Mouse (Mus musculus): ENCODE measurements around the gene Opa3. TPM values are rescaled to one million over a fixed set of nuclear protein-coding genes. Genes with fewer than 3 reads are reported as not detected.
"Not testable (repeated sequence)": the region's sequence is repeated elsewhere in the genome, so short reads cannot be mapped to it uniquely, and the experiment has no call there.

The Opa3 gene
- polyA plus RNA-seq, 1 experiment = 18.1 TPM

DNA sequence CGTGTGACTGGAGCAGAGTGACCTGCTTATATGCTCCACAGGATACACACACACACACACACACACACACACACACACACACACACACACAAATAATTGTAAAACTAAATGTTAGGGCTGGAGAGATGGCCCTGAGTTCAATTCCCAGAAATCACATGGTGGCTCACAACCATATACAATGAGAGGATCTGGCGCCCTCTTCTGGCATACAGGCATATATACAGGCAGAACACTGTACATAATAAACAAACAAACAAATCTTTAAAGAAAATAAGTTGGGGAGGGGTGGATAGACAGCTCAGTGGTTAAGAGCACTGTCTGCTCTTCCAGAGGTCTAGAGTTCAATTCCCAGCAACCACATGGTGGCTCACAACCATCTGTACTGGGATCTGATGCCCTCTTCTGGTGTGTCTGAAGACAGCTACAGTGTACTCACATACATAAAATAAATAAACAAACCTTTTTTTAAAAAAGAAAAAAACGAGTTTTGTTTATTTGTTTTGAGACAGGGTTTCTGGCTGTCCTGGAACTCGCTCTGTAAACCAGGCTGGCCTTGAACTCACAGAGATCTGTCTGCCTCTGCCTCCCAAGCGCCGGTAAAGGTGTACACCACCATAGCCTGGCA is 53.7 kb downstream of the Opa3 start:
- not testable (repeated sequence) for DNase-seq (ENCODE audit: low spot score)

DNA sequence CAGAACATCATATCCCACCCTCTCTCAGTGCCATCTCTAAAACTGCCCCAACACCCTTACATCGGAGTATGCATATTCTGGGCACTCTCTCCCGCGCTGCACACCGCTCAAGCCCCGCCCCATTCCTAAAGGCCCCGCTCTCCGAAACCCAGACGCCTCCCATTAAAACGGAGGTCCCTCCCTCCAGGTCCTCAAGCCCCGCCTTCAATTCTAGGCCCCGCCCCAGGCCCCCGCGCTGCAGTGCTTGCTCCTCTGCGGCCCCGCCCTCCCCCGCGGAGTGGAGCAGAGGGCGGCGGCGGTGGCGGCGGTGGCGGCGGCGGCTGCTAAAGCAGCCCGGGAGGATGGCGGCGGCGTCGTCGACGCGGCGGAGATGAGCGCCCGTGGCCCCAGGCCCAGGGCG is 54.3 kb downstream of the Opa3 start, which contains the start of gene Rtn2:
Gene Rtn2 (plus strand): TSS at position 240 of the 400 bp plus-strand sequence.
- no peak for DNase-seq (ENCODE audit: low spot score)

DNA sequence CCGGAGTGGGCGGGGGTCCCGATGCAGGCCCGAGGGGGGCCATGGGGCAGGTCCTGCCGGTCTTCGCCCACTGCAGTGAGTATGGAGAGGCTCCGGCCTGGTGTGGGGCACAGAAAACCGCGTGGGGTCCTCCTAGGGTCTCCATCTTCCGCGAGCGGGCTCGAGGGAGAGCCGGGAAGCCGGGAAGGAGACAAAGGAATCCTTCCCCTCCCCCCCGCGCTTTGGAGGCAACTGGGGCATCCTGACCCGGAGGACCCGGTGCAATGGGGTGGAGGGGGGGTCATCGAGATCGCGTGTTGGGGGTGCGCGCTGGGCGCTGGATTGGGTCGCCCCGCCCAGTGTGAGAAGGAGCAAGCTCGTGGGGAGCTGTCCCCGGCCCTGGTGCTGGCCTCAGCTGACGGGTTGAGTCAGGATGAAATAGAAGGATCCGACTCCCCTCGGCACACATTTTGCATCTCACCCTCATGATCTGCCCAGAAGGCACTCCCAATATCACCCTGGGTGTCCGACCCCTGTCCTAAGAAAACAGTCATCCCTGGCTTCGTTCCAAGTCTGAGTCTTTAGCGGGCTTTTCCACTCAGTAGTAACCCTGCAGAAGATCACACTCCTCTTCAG is 54.8 kb downstream of the Opa3 start:
- no peak for DNase-seq (ENCODE audit: low spot score)

DNA sequence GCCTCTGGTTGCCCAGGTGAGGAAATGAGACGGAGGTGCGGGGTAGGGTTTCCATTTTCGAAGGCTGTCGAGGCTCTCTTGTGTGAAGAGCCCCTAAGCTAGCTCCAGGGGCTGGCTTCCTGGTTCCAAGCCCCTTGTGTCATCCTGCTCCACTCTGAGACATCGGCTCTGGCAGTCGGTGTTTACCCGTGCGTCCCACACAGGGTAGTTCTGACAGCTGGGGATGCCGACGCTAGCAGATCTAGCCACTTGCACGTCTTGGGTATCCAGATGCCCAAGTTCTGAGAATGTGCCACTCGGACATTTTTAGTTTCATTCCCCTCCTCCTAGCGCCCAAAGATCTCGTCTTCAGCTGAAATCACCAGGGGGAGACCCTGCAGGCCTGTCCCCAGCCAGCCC is 55.3 kb downstream of the Opa3 start:
- DNase-seq (ENCODE audit: low spot score) = no peak

DNA sequence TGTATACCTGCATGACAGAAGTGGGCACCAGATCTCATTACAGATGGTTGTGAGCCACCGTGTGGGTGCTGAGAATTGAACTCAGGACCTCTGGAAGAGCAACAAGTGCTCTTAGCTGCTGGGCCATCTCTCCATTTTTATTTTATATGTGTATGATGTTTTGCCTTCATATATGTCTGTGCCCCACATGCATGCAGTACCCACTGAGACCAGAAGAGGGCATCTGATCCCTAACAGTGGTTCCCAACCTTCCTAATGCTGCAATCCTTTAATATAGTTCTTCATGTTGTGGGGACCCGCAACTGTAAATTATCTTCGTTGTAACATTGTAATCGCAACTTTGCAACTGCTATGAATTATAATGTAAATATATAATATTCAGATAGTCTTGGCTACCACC is 56.6 kb downstream of the Opa3 start:
- DNase-seq (ENCODE audit: low spot score) = no peak

DNA sequence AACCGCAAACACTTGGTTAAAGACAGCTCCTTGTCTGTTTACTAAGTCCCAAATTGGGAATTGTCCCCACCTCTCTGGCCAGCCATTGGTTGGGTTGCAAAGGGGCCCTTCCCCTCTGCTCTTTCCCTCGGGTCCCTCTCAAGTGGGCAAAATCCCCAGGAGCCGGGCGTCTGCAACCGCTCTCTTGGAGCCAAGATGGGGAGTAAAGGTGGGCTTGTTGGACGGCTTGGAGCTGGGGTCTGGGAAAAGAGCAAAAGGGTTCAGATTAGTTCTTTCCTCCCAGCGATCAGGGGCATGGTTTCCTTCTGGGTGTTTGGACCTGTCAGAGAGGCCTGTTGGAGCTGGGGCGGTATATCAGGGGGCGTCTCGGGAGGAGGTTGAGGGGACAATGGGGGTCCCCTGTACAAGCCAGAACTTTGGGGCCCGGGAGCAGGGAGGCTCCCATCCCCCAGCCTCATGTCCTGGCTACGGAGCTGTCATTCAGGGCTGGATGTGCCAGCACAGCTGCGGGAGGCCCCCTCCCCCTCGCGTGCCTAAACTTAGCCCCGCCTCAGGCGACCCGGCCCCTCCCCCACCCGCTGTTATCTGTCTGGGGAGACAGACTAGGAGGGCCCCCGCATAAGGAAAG is 62.9 kb downstream of the Opa3 start:
- DNase-seq (ENCODE audit: low spot score) = no peak

DNA sequence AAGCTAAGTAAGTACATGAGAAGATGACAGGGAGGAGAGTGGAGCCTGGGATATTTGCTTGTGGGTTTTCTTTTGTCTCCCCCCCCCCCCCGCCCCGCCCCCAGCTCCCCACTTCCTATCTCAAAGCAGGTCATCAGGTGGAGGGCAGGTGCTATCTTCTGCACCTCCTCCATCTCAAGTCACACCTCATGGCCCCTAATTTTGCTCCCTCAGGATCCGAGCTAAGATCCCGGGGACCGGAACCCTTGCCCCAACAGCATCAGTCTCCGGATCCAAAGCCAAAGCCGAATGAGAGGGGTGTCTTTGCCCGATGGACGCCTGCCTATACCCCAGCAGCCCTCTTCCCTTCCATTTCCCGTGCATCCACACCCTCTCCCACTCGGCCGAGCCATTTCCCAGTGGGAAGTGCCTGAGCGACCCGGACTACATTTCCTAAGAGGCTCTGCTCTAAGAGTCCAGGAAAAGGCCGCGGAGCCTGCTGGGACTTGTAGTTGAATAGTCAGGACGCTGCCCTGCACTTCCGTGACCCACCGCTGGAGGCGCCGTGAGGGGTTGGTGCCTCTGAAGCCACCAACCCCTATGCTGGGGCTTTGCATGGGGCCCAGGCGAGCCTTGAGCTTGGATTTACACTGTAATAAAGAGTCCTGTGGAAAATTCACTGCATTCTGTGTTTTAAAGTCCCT is 67.5 kb downstream of the Opa3 start:
- peak; percentile 90 for DNase-seq (ENCODE audit: low spot score)

DNA sequence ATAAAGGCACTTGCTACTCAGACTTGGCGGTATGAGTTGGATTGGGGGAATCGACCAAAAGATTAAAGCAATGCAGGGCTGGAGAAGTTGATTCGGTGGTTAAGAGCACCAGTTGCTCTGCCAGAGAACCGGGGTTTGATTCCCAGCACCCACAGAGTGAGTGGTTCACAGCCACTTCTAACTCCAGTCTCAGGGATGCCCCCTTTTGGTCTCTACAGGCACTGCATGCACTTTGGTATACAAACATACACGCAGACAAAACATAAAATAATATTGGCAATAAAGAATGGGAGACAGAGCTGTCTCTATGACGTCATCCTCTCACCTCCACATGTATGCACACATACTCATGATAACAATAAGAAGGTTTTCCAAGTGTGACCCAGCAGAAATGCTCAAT is 68.9 kb downstream of the Opa3 start:
- no peak for DNase-seq (ENCODE audit: low spot score)

DNA sequence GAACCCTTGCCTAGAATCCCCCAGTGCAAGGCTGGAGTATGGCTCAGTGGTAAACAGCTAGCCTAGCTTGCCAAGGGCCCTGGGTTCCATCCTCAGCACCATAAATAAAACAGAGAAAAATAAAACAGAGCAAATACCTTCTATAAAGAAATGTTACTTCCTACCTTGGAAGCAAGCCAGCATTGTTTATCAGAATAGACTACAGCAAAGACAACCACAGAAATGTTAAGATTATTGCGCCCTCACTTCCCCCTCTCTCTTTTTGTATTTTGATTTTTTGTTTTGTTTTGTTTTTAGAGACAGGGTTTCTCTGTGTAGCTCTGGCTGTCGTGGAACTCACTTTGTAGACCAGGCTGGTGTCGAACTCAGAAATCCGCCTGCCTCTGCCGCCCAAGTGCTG is 69.7 kb downstream of the Opa3 start:
- no peak for DNase-seq (ENCODE audit: low spot score)

DNA sequence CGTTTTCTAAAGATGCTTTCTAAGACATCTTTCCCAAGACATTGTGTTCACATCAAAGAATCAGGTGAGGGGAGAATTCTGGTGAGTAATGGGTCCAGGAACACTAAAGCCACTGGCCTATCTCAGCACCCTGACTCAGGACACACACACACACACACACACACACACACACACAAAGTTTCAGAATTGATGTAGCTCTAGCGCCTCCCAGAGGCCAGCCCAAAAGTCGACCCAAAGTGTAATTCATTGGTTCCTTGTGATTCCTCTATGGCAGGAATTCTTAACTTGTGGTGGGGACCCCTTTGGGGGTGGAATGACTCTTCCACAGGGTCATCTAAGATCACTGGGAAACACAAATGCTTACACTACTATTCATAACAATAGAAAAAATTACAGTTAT is 71.1 kb downstream of the Opa3 start:
- no peak for DNase-seq (ENCODE audit: low spot score)

DNA sequence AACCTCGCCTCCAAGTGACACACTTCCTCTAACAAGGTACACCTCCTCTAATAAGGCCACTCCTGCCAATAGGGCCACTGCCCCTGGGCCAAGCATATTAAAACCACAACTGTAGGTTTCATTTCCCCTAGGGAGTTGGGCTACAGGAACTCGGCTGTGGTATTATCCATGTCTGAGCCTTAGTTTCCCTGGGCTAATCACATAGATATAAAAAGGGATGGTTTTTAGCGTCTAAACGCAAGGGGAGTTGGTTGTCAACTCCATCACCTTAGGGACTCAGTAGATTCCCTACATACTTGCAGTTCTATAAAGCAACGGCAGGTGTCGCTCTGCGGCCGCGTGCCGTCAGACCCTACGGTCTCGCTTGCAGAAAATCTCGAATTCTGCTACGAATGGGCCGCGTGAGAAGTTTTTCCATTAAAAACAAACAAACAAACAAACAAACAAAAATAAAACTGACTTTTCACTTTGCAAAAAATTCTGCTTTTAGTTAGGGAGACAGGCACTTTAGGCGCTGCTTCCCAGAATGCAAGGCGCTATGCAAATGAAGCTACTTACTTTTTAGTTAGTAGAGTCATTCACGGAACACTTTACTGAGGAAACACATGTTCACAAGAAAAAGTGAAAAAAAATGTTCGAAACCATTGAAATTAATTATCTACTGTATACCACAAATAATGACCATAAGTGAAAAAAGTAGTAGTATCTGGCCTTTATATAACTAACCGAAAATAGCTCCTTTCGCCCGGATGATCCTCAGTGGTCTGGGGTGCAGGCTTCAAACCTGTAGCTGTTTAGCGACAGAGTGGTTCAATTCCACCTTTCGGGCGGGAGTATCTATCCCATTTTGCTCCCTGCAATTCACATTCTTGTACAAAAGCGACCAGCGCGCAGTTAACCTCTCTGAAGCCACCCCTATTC is 72.6 kb downstream of the Opa3 start:
- no peak for DNase-seq (ENCODE audit: low spot score)

DNA sequence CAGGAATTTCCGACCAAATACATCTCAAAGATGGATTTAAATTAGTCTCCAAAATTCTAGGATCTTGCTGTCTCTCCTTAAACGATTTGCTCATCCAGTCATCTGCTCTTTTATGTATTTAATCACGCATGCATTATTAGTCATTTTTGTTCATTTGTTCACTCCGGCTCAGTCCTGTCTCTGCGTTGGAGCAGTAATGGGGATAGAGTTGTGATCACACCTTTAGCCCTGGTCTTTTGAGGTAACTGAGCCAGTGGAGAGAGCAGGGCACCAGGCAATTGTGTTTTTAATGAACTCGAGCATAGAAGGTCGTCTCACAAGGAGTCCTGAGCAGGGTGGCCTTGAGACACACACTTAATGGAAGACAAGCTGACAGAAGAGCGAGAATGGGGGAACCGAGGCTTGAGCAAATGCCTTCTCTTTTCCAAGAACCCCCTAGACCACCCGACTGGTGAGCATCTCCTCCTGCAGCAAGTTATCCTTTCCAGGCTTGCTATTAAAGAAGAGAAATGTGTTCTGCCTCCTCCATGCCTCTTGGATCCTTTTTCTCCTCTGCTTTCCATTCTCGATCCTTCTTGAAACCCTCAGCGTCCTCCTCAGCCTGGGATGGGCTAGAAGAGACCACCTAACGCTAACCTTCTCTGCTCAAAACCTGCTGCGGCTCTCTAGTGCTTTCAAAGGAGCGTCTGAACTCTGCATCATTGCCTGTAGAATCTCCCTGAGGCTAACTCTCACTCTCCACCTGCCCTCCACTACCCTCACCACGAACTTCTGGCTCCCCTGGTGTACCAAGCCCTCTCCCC is 73.5 kb downstream of the Opa3 start:
- no peak for DNase-seq (ENCODE audit: low spot score)

DNA sequence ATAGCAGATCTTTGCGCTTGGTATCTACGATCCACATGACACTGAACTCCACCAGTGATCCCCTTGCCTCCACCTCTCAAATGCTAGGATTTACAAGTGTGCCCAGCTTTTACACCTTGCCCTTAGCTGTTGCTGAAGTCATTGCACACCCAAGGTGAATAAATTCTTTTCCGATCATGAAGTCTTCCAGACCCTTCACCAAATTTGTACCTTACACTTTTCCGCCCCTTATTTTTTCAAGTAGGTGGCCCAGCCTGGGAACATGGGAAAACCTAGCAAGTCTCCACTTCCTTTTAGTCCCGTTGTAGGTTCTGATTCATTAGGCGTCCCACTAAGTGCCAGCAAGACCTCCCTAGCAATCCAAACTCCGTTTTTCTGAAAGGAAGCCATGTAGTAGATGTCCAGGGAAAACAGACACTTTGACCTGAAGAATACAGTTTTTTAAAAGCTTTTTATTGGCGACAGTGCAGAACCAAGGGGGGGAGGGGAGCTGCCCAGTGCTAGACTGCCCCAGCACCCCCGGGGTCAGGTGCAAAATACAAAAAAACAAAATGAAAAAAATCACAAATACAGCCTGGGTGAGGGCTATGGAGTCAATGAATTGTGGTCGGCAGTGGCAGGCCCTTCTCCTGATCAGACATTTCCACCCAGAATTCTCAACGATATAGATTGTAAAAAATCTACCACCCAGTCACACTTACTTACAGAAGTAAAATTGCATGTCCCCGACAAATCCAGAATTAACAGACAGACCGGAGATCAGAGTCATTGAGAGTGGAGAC is 74.3 kb downstream of the Opa3 start:
- DNase-seq (ENCODE audit: low spot score) = no peak

DNA sequence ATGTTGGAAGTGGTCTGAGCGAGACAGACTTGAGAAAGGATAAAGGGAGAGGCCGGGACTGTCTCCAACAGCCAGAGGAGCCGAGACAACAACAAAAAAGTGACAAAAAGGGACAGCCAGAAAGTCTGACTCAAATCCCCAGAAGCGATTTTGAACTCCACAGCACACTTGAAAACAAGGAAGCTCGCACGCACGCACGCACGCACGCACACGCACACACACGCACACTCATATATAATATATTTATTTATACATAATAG is 74.8 kb downstream of the Opa3 start:
- no peak for DNase-seq (ENCODE audit: low spot score)

DNA sequence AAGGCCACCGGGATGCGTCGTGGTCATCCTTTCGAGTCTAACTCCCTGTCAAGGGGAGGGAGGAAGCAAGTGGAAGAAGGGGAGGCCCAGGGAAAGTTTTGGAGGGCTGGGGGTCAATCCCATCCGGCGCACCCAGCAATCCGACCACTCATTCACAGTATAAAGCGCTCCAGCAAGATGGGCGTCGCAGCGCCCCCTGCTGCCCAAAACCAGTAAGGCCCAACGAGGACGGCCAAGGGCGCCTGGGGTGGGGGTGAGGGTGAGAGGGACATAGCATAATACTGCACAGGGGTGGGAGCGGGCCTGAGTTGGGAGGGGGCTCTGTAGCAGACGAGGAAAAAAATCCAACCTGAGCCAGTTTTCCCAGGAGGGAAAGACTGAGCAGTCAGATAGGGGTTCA is 75.6 kb downstream of the Opa3 start:
- no peak for DNase-seq (ENCODE audit: low spot score)

DNA sequence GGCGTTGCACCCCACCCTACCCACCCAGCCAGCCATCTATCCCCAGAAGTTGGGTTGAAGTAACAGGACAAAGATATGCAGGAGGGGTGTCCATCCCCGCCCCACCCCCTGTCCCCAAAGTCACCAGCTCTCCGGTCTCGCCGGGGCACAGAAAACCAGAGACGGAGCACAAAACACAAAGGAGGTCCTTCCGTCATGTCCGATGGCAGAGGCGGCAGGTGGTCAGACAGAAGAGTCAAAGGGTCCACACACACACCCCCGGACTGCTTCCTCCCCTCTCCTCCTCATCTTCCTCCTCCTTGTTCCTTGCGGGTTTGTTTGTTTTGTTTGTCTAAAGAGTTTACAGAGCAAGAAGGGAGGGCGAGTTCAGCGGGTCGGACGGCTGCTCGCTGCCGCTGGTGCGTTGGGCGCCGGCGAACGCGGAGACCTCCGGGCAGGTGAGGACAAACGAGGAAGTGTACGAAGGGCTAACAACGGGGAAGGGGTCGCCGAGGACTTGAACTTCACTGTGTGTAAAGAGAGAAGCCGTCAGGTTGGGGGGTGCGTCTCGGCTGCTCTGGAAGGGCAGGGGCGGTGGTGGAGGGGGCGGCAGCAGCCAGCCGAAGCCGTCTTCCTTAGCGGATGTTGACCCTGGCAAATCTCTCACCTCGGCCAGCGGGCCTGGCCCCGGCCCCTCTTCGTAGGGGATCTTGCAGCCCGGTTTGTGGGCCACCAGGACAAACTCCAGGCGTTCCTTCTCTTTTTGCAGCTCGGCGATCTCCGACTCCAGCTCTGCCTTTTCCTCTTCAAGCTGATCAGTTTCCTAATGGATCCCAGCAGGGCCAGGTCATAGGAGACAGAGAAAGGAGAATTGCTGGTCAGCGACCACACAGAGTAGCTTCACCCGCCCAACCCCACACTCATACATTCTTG is 76.6 kb downstream of the Opa3 start:
- no peak for DNase-seq (ENCODE audit: low spot score)

DNA sequence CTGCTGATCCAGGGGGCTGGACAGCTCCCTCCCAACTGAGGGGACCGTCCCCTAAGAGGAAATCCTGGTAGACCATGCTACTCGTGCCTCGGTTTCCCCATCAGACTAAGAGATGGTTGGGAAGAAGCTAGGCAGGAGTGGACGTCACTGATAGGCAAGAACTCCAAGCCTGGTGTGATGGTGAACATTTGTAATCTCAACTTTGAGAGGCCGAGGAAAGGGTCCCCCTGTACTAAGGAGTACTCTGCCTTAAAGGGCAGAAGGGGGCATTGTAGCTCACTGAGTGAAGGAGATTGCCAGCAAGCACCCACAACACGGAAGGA is 77.2 kb downstream of the Opa3 start:
- no peak for DNase-seq (ENCODE audit: low spot score)

Data from urinary bladder, adult 2 months (tissue).